Mouse (Mus musculus): Measurements from ENCODE around the gene Ctla4.

Ctla4 gene

DNA sequence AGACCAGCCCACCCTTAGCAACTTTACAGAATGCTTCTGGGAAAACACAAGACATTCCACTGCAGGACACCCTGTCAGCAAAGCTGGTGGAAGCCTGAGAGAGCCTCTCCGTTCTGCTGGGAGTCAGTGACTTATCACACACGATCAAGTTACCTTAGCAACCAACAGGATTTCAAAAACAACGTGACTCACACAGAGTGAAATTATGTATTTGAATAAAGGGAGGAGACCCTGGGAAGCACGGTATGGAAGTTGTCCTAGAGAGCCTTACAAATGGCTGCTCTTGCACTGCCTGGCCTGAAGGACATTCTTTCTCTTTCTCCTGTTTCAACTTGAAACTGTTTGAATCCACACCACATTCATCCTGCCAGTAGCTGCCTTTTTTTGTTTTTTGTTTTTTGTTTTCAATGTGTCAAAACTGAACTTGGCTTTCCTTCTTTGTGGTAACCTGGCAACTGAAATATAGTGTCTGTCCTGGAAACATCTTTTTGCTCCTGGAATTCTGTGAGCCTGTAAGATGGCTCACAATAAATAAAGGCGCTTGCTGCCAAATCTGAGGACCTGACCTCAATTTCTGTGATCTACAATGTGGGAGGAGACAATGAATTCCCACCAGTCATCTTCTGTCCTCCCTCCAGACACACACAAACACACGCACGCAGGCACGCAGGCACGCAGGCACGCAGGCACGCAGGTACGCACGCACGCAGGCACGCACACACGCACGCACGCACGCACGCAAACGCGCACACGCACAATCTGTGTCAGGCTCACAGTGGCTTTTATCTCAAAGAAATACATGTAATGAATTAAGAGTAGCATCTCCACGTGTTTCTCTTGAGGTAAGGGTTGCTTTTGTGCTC, 33.9 kb downstream of the Ctla4 start:
- in situ Hi-C loops (cut with MseI, MboI): no loop called here

DNA sequence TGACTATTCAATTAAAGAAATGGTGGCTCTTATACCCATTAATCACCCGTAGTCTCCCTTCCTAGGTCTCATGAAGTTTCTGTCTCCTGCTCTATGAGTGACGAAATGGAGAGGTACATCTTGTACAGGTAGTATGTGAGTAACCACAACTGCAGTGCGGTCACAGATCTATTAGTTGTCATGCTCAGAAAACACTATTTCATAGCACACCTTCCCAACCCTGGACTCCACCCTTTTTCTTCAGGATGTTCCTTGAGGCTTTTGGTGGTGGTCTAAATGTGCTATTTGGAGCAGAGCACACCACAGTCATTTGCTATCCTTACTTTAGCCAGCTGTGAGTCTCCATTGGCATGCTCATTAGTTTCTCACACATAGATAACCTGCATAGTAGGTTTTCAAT, 42.2 kb downstream of the Ctla4 start:
- in situ Hi-C loops (cut with MseI, MboI): no loop called here

DNA sequence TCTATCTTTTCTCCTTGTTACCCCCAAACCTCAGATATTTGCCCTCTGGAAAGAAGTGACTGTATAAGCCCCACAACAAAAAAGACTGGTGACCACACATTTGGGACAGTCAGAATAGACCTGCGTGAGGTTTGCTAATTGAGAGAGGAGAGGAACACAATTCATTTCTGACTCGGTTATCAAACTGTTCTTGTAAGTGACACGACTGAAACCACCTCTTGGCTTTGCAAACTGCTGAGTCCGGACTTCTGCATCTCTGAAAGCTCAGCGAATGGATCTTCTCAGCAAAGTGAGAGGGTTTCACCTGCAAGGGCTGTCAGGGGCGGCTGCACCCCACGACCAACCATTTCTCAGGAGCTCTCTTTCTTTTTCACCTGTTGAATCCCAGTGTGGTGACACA, 43.6 kb downstream of the Ctla4 start:
- in situ Hi-C loops (cut with MseI, MboI): no loop called here

DNA sequence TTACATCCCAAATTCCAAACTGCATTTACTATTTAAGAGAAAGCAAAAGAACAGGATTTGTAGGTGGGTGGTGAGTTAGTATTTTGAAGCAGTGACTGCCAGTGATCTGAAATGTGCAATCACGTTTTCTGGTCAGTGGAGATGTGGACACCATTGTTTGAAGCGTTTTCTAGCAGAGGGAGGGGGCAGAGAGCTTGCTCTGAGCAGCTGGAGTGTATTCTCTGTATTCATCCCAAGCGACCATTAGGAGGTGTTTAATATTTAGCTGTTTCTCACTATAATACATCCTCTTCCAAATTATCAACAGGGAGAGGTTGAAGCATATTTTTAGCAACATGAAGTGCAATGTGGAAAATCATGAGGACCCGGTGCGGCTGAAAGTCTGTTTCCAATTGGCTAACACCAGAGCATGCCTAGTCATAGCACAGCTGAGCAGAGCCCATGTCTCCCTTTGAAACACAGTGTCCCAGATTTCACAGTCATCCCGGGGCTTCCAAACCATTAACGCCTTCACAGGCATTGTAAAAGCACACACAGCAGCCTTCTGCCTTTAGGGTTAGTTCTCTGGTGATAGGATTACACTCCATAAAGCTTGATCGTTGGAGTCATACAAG, 49.3 kb downstream of the Ctla4 start:
- in situ Hi-C loops (cut with MseI, MboI): no loop called here

DNA sequence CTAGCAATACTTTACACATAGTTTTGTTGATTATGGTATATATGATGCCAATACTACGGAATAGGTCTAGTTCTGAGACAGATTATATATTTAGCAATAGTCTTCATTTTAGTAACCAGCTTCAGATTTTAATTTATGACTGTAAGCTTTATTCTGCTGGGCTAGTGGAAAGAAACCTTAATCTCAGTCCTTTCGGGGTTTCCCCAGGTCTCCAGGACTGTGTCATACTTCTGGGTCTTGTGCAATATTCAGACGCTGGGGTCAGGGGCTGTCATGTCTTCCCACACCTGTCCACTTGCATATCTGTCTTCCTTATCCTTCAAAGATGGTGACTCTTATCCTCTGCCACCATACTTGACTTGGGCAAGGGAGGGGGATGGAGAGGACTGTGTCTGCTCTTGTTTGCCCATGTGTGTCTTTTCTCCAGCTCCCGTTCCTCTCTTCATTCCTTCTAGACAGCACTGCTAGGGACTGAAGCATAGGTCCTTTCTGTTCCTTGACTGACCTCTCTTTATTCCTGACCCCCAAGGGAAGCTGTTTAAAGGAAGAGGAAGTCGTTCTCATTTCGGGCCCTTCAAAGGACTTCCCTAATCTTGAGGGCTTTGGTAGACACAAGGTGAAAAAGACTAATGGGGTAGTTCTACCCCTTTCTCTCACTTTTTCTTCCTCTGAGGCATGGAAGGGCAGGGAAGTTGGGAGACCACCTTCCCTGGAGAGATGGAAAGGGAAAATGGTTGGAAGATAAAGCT, 50.3 kb downstream of the Ctla4 start:
- in situ Hi-C loops (cut with MseI, MboI): no loop called here

DNA sequence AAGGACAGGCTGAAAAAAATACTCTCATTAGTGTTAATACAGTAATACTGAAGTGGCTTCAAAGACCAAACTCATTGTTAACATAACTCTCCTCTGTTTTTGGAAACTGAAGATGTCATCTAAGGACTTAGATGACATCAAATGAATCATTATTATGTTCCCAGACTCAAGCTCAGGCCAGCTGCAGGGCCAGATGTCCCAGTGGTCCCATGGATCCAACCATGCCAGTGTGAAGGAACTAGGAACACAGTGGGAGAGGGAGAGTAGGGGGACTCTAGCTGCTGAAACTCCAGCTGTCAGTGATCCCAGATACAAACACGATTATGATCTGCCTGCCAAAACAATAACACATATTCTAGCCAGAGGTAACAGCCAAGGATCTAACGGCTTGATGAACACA, 51.5 kb downstream of the Ctla4 start:
- in situ Hi-C loops (cut with MseI, MboI): no loop called here

DNA sequence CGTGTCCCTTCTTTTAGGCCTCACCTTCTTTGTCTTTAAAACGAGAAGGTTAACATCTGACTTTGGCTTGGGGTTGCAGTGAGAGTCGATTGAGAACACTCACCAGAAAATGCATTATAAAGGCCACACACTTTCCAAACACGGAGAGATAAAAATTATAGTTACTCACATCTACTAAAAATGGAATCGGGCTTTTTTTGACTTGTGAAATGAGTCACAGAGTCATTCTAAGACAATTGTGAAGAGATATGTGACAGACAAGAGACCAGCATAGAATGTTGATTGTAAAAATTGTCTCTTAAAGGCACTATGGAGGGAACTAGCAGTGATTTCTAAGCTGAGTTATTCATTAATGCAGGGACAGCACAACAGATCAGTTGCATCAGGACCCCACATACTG, 52.2 kb downstream of the Ctla4 start:
- in situ Hi-C loops (cut with MseI, MboI): no loop called here

DNA sequence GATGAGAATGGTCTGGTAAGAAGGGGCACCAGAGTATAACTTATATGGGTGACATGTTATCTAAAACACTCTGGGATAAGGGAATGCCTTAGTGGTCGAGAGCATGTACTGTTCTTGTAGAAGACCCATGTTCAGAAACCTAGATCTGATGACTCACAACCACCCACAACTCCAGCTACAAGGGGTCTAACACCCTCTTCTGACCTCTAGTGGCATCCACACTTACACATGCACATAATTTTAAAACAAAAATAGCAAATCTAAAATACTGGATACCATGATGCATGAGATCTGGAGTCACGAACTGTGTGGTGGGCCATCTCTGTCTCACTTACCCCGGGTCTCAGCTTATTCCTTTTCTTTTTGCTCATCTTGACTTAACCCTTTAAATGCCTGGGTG, 53.2 kb downstream of the Ctla4 start:
- in situ Hi-C loops (cut with MseI, MboI): no loop called here

DNA sequence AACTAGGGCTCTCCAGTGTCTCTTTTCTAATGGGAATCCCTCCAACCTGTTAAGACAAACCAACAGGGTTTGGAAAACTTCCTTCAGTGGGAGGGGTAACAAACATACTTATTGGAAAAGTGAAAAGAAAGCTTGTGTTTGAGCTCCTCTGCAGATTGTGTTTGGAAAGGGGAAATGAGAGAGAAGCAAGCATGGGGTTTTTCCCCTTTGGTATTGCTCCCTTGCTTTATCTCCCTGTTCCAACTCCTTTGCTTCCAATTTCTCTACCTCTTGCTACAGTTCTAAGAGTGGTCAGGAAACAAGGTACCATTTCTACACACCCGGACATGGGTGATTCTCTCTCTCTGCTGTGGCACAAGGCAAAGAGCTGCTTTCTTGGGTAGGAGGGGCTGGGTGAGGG, 53.8 kb downstream of the Ctla4 start:
- in situ Hi-C loops (cut with MseI, MboI): no loop called here

DNA sequence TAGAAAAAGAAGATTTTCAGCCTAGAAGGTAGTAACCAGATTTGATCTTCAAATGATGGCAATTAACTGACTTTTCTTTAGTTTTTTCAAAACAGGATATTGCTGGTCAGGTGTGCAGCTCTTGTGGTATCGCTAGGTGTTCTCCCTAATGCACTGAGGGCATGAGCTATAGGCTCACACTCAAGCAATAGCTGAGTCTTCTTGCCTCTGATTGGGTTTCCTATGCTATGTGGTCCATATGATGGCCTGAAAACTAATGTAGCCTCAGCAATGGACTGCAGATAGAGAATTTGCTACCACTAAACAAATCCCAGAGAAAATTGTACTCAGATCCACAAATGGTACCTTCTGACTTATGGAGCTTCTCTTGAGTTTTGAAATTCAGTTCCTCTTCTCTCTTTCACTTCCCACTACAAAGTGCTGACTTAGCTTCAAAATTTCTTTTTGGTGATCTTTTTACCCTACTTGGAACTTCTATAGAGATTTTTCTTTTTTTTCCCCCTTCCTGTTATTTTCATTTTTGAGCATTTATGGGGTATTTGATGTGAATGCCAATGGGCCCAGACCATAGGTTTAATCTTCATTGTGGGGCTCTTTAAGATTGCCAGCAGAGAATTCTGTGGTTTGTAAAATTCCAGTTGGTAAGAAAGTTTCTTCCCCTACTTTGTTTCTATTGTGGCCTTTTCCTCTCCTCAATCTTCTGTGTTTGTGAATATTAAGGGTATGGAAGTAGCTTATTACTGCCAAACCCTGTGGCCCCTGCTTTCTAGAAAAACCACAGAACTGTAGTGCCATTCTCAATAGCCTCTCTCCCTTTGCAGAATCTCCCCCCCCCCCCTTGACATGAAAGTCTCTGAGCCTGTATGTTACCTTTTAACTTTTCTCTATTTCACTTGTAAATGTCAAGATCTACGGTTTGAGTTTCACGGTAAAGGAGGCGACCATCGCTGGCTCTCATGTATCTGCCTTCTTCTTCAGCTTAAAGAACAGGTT, 54.6 kb downstream of the Ctla4 start:
- in situ Hi-C loops (cut with MseI, MboI): no loop called here

DNA sequence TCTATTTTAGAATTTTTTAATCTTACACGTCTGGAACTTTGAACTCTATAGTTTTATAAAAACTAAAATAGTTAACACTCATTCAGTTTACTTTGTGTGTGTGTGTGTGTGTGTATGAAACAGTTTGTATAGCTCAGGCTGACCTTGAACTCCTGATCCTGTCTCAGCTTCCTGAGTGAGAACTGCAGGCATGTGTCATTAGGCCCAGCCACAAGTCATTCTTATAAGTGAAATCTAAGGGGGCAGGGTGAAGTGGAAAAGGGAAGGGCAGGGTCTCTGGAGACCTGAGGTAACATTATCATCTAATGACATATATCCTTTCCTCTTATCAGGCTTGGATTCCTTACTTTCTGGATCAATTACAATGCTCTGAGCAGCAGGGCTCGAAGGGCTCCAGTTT, 56.1 kb downstream of the Ctla4 start:
- in situ Hi-C loops (cut with MseI, MboI): no loop called here

DNA sequence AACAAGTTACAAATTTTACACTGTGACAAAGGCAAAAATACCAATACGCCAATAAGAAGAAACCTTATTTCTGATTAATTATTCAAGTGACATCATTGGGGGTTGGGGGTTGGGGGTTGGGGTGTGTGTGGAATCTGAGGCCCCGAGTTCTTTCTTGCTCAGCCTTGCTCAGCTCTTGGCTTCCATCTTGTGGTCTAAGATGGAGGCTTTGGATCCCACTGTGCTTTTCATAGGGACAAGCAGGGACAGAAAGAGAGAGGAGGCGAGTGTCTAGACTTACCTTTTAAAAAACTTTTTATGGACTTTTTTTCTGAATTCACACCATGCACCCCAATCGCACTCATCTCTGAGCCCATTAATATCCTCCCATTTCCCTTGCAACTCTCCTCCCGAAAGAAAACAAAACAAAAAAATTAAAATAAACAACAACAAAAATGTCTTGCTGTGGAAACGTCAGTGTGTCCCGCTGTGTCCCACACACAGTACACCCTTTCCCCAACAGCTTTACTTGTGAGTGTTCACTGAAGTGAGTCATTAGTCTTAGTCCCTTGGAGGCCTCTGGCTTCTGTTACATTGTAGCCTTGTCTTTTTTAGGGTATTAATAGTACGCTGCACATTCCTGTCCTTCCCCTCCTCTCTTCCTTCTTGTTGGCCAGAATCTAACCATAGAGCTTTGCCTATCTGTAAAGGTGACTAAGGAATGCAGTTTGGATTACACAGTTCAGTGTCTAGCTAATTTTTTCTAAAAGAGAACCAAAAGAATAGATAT, 59.0 kb downstream of the Ctla4 start:
- in situ Hi-C loops (cut with MseI, MboI): no loop called here

DNA sequence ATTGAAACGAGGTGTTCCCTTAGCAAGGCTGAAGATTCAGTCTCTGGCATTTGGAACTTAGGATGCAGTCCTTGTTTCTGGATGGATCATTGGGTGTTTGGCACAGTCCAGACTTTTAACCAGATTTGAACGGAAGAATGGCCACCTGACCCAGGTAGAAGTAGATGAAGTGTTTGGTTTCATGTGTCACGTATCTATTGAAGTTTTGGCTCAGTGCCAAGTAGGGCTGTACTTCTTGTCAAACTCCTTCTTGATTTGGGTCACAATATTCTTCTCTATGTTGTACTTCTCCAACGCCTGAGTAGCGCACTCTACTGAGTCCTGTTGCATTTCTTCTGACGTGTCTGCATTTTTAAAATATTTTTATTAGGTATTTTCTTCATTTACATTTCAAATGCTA, 61.3 kb downstream of the Ctla4 start:
- in situ Hi-C loops (cut with MseI, MboI): no loop called here

DNA sequence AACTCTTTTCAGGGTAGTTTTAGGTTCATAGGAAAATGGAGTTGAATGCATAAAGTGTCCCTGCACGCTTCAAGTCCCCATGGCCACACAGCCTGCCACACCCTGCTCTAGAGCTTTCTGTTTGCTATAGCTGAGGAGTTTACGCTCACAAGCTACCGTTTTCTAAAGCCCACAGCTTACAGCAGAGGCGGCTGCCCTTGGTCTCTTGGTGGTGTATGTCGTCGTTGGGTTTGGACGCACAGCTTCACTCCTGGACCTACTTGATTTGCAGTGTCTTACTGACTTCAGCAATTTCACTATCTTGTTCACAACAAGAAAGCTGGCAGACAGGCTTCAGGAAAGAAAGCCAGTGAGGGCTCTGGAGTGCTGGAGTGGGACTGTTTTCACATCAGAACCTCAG, 66.2 kb downstream of the Ctla4 start:
- in situ Hi-C loops (cut with MseI, MboI): no loop called here

DNA sequence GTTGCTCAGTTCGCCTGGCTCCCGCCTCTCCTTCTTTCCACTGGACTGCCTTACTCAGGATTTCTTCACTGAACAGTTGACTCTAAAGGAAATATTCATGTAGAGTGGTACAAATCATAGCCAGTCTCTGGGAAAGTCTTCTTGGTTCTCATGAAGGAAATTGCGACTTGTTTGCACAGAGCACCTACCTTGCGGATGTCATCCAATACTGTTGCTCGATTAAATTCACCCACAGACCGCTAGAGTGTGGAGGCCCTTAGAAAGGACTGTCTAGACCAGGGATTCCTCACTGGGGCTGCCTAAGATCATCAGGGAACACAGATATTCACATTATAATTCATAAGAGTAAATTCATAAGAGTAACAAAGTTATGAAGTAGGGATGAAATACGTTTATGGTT, 66.9 kb downstream of the Ctla4 start:
- in situ Hi-C loops (cut with MseI, MboI): no loop called here

DNA sequence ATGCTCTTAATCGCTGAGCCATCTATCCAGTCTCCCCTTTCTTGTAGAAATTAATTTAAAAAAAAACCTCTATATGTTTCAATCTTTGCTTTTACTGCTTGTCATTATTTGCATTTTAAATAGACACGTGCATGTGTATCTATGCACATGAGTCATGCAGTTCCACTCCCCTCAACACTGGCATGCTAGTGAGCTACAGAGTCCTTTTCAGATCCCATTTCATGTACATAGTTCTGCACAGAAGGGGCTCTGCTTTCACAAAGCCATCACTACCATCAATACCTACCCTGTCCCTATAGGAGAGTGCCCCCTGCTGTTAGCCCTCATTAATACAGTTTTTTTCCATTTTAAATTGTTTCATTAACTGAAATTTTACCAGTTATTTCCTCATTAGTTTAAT, 68.0 kb downstream of the Ctla4 start:
- in situ Hi-C loops (cut with MseI, MboI): no loop called here

DNA sequence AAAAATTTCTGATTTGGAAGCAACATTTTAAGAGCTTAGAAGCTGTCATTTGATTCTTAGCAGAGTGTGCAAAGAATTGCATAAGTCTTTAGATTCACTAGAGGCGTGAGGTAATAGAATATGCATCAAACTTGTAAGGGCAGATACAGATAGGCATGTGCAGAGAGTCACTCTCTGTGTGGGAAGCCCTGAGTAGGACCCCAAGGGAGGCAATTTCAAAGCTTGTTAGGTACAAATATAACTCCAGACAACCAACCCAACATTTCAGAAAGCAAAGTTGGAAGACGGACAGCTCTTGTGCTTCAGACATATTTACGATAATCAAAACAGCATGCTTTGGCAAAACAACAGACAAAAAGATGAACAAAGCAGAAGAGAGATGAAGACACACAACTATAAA, 68.4 kb downstream of the Ctla4 start:
- in situ Hi-C loops (cut with MseI, MboI): no loop called here

DNA sequence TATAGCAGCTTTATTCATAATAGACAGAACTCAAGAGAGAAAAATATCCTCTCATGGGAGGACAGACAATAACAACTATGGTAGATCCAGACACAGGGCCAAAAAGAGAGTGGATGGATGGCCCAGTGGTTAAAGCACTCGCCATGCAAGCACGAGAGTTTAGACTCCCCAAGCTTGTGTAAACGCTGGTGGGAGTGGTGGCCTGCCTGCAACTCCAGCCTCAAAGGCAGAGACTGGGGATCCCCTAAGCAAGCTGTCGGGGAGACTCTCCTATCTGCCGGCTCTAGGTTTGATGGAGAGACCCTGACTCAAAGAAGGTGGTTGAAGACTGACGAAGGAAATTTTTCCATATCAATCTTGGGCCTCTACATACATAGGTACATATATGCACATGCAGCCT, 69.4 kb downstream of the Ctla4 start:
- in situ Hi-C loops (cut with MseI, MboI): no loop called here

DNA sequence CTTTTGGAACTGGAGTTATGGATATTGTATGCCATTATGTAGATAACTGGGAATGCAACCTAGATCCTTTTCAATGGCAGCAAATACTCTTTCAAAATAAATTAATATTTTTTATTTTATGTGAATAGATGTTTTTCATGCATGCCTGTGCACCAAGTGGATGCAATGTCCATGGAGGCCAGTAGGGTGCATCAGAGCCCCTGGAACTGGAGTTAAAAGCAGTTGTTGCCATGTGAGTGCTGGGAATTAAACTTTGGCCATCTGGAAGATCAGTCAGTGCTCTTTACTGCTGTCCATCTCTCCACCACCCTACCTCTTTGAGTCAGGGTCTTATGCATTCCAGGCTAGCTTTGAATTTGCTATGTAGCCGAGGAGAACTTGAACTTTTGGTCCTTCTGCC, 71.5 kb downstream of the Ctla4 start:
- in situ Hi-C loops (cut with MseI, MboI): no loop called here

DNA sequence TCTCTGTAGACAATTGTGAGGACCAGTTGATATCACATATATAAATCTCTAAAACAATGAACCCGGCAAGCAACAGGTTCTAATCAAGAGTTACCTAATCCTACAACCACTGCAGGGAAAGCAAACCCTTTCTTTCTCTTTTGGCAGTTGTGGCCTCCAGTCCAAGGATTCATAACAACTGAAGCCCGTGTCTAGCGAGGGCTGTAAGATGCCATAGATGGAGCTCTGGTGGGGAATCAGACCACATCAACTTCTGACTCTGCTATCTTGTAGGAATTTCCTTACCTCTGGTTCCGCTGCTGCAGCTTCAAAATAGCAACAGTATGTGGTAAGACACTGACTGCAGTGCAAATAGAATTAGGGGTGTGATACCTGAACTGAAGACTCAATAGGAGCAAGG, 72.4 kb downstream of the Ctla4 start:
- in situ Hi-C loops (cut with MseI, MboI): no loop called here

DNA sequence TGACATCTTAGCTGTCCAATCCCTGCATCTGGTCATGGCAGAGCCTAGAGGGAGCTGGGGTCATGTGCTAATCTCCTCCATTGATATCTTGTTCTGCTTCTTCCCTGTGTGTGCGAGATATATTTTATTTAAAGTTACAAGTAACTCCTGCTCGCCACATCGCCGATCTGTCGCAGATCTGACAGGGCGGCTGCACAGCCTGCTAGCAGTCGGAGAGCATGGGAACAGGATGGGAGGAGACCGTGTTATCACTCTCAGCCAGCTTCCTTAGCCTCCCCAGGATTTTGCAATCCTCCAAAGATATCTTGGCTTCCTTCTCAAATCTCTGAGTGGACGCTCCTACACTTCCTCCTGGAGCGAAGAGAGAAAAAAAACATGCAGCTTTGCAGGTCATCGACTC, 73.7 kb downstream of the Ctla4 start:
- in situ Hi-C loops (cut with MseI, MboI): no loop called here
